Mouse (Mus musculus) midbrain, embryonic 11.5 days (tissue): Measurements from ENCODE around the gene Dido1. TPM values are rescaled to one million over a fixed set of nuclear protein-coding genes. Genes with fewer than 3 reads are reported as not detected.

Experiments used
- ATAC-seq: fragments of 200-750 bp; cut with Nextera tagmentation; 2 replicates; pipeline ENCODE4 v1.8.0; 2017; ENCODE audit warnings: moderate TSS enrichment, moderate library complexity; ENCODE audit not compliant: low FRiP score
- DNase-seq: peaks from one replicate; pipeline ENCODE4 v3.0.0; 2015; ENCODE audit warnings: low spot score; ENCODE audit errors: missing footprints
- H3K27ac ChIP-seq: fragments of 300-500 bp; sonication (generic); 2 replicates; pipeline ENCODE4 v1.5.1; 2014; ENCODE audit warnings: low read depth, low read length
- H3K27me3 ChIP-seq: fragments of 300-500 bp; sonication (generic); 2 replicates; pipeline ENCODE4 v1.6.1; 2014; ENCODE audit warnings: mild to moderate bottlenecking, low read length, moderate library complexity, mixed read lengths; ENCODE audit not compliant: control insufficient read depth, insufficient read depth
- H3K36me3 ChIP-seq: fragments of 300-500 bp; sonication (generic); 2 replicates; pipeline ENCODE4 v1.6.1; 2014; ENCODE audit warnings: mild to moderate bottlenecking, low read length, moderate library complexity, mixed read lengths; ENCODE audit not compliant: control insufficient read depth, insufficient read depth
- H3K4me1 ChIP-seq: fragments of 300-500 bp; sonication (generic); 2 replicates; pipeline ENCODE4 v1.6.1; 2014; ENCODE audit warnings: low read length; ENCODE audit not compliant: control insufficient read depth, insufficient read depth
- H3K4me2 ChIP-seq: fragments of 300-500 bp; sonication (generic); 2 replicates; pipeline ENCODE4 v1.6.1; 2014; ENCODE audit warnings: mild to moderate bottlenecking, moderate library complexity
- H3K4me3 ChIP-seq: fragments of 300-500 bp; sonication (generic); 2 replicates; pipeline ENCODE4 v1.5.1; 2014; ENCODE audit warnings: low read depth, low read length
- H3K9ac ChIP-seq: fragments of 300-500 bp; sonication (generic); 2 replicates; pipeline ENCODE4 v1.6.1; 2014; ENCODE audit warnings: low read length
- H3K9me3 ChIP-seq: fragments of 300-500 bp; sonication (generic); 2 replicates; pipeline ENCODE4 v1.6.1; 2016; ENCODE audit warnings: low read length; ENCODE audit not compliant: control insufficient read depth
- WGBS: fragments of 180-500 bp; shearing (Covaris S2); extraction: QIAGEN DNeasy Blood & Tissue Kit; methylation state at CpG from one replicate; pipeline ENCODE4 v1.1.7; 2014; 5-methylcytosine and 5-hydroxymethylcytosine counted together
- polyA plus RNA-seq: library from polyadenylated mRNA; unstranded; fragments of >200 nt; fragmentation: Nextera tagmentation; extraction: Ambion mirVana; gene quantifications from 2 replicates; pipeline ENCODE4 v1.2.1, GENCODE M21; 2014

Gene Dido1
- polyA plus RNA-seq, 1 experiment from 2014 or later: 30.5 TPM

DNA sequence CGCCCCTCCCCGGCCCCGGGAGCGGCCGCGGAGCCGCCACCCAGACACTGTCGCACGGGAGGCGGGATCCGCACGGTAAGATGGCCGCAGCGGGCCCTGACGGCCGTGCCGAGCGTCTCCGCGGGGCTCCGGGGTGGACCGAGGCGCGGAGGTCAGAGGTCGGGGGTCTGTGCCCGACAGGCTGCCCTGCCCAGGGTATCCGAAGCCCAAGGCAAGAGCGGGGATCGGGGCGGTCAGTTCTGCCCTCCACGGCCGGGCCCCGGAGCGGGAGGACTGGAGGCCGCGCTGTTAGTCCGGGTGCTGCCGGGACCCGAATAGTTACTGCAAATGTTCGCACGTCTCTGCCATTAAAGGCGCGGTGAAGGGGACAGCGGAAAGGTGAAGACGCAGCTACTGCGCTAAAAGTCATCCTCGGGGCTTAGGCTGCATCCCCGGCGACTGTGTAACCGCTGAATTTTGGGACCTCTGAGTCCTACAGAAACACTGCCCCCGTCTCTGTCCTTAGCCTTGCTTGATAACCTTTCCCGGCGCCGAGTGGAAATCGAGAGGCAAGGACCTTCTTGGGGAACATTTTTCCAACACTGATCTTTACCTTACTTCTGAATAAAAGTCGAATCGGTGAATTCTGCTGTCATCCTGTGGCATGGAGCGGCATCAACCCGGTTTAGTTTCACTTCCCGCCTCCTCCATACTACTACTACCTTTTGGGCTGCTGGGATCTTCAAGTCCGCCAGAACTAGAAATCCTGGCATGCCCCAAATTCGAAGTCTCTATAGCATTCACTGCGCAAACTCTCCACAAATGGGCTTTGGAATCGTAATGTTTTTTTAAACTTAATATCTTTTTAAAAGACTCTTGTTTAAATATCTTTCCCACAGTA is 717 bp upstream of the Dido1 start:
- no peaks in the 10 kb centered on the region for H3K27me3 ChIP-seq
- peaks cover 2% of the 10 kb centered on the region; the same call in 1 of the 2 replicates for H3K36me3 ChIP-seq
- DNase-seq (peak; percentile 94), ATAC-seq (peak; percentile 82)
- peak overlapping the region; percentile 97 for H3K9ac ChIP-seq
- peak overlapping the region; percentile 100 for H3K4me3 ChIP-seq
- peak overlapping the region; percentile 75 for H3K27ac ChIP-seq
- H3K4me2 ChIP-seq: peak overlapping the region; percentile 88
- WGBS: 2% methylated on average over 63 of the region's 64 CpGs
- no peaks in the 10 kb centered on the region for H3K9me3 ChIP-seq
- H3K4me1 ChIP-seq: peaks cover 20% of the 10 kb centered on the region

DNA sequence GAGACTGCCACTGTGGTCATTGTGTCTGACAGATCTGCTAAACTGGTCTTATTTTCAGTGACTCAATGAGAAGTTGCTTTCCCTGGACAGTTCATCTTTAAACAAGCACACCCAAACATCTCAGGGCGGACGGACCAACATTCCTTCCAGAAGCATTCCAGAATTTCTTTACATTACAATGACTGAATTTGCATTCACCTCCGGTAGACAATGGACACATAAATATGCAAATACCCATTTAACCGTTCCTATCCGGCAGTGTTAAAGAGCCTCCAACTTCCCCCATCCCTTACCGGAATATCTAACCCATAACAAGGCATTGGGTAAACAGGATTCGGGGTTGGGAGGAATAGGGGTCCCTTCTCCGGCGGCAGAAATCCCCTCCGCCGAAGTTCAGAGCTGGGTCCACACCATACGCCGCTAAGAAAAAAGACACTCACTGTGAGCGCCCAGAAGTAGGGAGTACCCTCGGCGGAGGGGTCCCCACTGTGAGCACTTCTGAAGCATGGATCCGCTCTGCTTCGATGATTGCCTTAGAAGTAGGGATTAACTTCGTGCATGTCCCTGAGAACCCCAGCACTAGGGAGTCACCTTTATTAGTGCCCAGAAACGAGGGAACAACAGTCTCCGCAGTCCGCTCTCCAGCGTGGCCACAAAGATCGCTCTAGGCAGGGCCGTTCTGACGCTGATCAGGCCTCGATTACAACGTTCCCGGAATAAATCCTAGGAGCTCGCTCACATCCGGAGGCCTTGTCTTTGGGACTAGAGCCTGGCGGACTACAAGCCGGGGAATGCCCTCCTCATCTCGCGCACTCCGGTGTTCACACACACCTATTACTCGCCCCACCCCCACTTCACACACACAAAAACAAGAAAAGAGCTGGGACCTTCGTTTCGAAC is 526 bp downstream of the Dido1 start:
- no peaks in the 10 kb centered on the region for H3K27me3 ChIP-seq
- H3K4me2 ChIP-seq: peak overlapping the region; percentile 86
- no peaks in the 10 kb centered on the region for H3K9me3 ChIP-seq
- peak overlapping the region; percentile 97 for H3K9ac ChIP-seq
- peak overlapping the region; percentile 100 for H3K4me3 ChIP-seq
- under 1% methylated on average over 39 of the region's 39 CpGs for WGBS
- DNase-seq (no peak), ATAC-seq (peak; percentile 41)
- H3K36me3 ChIP-seq: peaks cover 2% of the 10 kb centered on the region; the same call in 1 of the 2 replicates
- H3K27ac ChIP-seq: peak overlapping the region; percentile 57
- peaks cover 20% of the 10 kb centered on the region for H3K4me1 ChIP-seq

DNA sequence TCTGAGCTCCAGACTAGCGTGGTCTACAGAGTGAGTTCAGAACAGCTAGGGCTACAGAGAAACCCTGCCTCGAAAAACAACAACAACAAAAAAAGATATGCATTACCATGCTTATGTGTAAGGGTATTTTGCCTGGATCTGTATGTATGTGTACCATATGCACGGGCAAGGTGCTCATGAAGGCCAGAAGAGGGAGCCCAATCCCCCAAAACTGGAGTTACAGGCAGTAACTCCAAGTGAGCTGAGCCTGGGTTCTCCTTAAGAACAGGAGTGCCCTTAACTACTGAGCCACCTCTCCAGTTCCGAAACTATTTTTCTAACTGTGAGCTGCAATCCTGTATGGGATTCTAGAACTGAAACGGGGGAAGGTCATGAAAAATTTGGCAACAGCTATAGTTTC is 3.8 kb downstream of the Dido1 start:
- H3K4me2 ChIP-seq: no peak overlapping the region
- H3K4me1 ChIP-seq: peaks cover 23% of the 10 kb centered on the region
- H3K36me3 ChIP-seq: no peaks in the 10 kb centered on the region
- ATAC-seq (no peak), DNase-seq (no peak)
- no peak overlapping the region for H3K27ac ChIP-seq
- no peak overlapping the region for H3K4me3 ChIP-seq
- no peaks in the 10 kb centered on the region for H3K9me3 ChIP-seq
- 93% methylated on average over 5 of the region's 5 CpGs for WGBS
- no peaks in the 10 kb centered on the region for H3K27me3 ChIP-seq
- no peak overlapping the region for H3K9ac ChIP-seq

DNA sequence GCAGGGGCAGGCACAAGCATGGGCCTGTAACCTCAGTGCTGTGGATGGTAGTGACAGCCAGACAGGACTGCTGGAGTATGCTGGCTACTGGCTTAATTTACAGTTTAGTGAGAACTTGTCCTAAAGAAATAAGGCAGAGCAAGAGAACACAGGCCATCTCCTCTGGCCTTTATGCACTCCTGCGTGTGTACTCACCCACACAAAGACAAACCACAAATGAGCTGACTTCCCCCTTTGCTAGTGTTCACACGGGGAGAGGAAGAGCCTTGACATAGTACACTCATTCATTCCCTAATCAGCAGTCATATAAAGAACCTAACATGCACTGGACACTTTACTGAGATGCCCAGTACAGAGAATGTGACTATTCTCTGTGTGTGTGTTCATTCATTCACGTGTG is 4.7 kb downstream of the Dido1 start:
- DNase-seq (no peak), ATAC-seq (no peak)
- Histone ChIP-seq H3K36me3 (no peaks in the 10 kb centered on the region), H3K9ac (no peak overlapping the region), H3K4me1 (peaks cover 28% of the 10 kb centered on the region), H3K27ac (no peak overlapping the region), H3K27me3 (no peaks in the 10 kb centered on the region), H3K4me2 (no peak overlapping the region), H3K4me3 (no peak overlapping the region), H3K9me3 (no peaks in the 10 kb centered on the region)
- WGBS: 86% methylated on average over 3 of the region's 3 CpGs

DNA sequence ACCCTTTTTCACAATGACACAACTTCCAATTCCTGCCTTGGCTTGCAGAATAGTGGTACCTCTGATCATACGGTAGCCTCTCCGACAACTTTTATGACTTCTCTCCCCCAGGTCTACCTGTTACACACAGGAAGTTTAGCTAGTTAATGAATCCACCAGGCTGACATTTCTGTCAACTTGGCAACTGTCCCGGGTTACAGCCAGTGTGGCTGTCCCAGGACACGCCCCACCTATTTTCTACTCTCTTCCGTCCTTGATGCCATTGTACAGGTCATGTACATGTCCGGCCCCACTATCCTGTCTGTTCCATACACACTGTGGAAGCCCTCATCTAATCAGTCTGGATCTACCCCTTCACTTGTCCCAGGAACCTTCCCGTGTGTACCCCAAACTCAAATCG is 5.2 kb downstream of the Dido1 start:
- no peak for ATAC-seq
- Histone ChIP-seq H3K9me3 (no peaks in the 10 kb centered on the region), H3K4me2 (no peak overlapping the region), H3K4me1 (peaks cover 32% of the 10 kb centered on the region), H3K27me3 (no peaks in the 10 kb centered on the region), H3K4me3 (no peak overlapping the region), H3K36me3 (no peaks in the 10 kb centered on the region), H3K9ac (no peak overlapping the region), H3K27ac (no peak overlapping the region)
- WGBS: 91% methylated on average over 8 of the region's 8 CpGs
- DNase-seq: no peak

DNA sequence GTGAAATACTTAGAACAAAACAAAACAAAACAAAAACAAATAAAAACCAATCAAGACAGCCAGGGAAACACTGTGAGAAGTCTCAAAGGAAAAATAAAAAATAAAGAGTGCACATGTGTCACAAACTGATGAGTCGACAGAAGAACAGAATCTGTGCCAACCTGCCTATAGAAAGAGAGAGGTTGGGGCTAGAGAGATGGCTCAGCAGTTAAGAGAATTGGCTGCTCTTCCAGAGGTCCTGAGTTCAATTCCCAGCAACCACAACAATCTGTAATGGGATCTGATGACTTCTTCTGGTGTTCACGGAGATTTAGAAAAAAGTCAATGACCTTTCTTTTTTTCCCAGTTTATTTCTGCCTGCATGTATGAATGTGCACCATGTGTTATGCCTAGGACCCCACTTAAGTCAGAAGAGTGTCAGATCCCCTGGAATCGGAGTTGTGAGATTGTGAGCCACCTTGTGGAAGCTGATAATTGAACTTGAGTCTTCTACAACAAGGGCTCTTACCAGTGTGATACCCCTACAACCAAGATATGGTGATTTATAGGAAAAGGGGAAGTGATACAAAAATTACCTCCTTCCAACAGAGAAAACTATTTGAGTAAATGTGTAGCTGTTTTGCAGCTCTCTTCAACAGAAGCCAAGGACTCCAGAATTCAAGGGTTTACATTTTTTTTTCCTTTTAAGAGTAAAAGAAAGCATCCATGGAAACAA is 6.0 kb downstream of the Dido1 start:
- Histone ChIP-seq H3K9ac (no peak overlapping the region), H3K4me3 (no peak overlapping the region), H3K36me3 (no peaks in the 10 kb centered on the region), H3K27ac (no peak overlapping the region), H3K4me2 (no peak overlapping the region), H3K4me1 (peaks cover 31% of the 10 kb centered on the region), H3K27me3 (no peaks in the 10 kb centered on the region), H3K9me3 (no peaks in the 10 kb centered on the region)
- ATAC-seq (no peak), DNase-seq (no peak)
- WGBS: 77% methylated on average over 3 of the region's 3 CpGs

DNA sequence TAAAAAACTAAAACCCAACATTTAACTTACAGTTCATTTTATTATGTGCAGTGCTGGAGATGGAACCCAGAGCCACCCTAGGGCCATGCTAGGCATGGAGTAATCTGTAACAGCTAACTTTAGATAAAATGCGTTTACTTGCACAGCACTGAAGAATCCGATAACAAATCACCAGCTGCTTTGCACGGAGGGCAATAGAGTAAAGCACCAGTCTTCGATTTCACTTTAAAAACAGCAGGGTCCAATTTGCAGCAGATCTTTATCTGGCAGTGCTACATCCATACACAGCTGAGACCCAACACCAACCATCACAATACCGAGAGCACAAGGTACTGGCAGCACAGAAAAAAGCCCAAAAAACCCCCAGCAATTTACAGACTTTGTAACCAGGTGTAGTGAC is 6.6 kb downstream of the Dido1 start:
- H3K4me2 ChIP-seq: no peak overlapping the region
- H3K4me3 ChIP-seq: no peak overlapping the region
- H3K9ac ChIP-seq: no peak overlapping the region
- no peak for ATAC-seq
- H3K27me3 ChIP-seq: no peaks in the 10 kb centered on the region
- no peak for DNase-seq
- peaks cover 25% of the 10 kb centered on the region for H3K4me1 ChIP-seq
- H3K27ac ChIP-seq: no peak overlapping the region
- H3K9me3 ChIP-seq: no peaks in the 10 kb centered on the region
- WGBS: 83% methylated on average over 5 of the region's 5 CpGs
- no peaks in the 10 kb centered on the region for H3K36me3 ChIP-seq

DNA sequence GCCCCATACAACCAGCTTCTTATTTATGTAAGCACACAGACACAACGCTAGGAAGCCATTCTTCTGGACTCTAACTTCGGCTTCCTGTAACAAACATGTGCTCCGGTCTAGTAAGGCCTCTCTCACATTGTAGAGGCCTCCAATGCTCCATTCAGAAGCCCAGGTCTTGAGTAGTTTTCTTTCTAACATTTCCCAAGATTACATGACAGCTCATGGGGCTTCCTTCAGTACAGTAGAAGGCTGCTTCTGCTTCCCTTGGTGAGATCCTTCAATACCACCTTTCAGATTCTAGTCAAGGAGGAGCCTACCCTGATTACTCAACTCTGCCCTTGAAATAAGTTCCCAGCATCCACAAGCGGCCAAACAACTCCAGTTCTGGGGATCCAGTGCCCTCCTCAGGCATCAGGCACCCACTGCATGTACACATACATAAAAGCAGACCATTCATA is 7.1 kb downstream of the Dido1 start:
- Histone ChIP-seq H3K27me3 (no peaks in the 10 kb centered on the region), H3K9me3 (no peaks in the 10 kb centered on the region), H3K9ac (peak overlapping the region; percentile 94), H3K36me3 (no peaks in the 10 kb centered on the region), H3K27ac (peak overlapping the region; percentile 82), H3K4me1 (peaks cover 24% of the 10 kb centered on the region), H3K4me3 (peak overlapping the region; percentile 93), H3K4me2 (peak overlapping the region; percentile 79)
- 38% methylated on average over 4 of the region's 4 CpGs for WGBS
- DNase-seq (no peak), ATAC-seq (no peak)
